ENCODE assay signal across 35 mouse cellular contexts in the genomic region with DNA sequence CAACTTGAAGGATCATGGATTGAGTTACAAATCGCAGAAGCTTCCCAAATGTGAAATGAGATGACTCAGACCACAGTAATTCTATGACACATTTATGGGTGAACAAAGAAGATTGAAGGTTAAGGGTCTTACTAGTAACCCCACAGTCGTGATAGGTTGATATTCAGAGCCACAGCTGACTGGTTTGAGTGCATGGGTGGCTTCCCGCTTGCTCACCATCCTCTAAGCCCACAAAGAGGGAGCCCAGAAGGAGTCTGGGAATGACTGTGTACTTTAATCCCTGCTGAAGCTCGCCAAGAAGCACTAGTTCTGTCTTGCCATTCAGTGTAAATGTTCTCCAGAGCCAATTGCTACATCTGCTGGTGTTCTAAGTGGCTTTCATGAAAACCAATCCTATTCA. TPM values are rescaled to one million over a fixed set of nuclear protein-coding genes. Genes with fewer than 3 reads are reported as not detected.
DNase-seq lines count a peak whose midpoint lies in the region; ATAC-seq and TF ChIP-seq lines count a peak whose summit lies in the region.
"Had no signal": no experiment of that assay in that cellular context is flagged by ENCODE, and none has a peak within 500 bp of the region (broad histone marks: within the 10 kb centered on the region; RNA-seq: fewer than 3 reads in every experiment).

No protein-coding gene starts in this region.

- H3K4me2 ChIP-seq in myocyte (ENCODE audit: low read depth) = peak overlapping the region; percentile 64
- no peak overlapping the region for H3K4me2 ChIP-seq in lung, postnatal 0 days (replicated peaks; ENCODE audit: low read depth, low read length)
- H3K4me2 ChIP-seq: embryonic facial prominence, embryonic 15.5 days; hindbrain, embryonic 12.5 days; intestine, embryonic 15.5 days; midbrain, embryonic 11.5 days; neural tube, embryonic 12.5 days had no signal

- ATAC-seq in frontal cortex, adult (ENCODE audit: low TSS enrichment) = peak; percentile 27; the same call in 1 of the 2 replicates
- peak; percentile 82 for ATAC-seq in Patski
- ATAC-seq in lung, postnatal 0 days = no peak
- ATAC-seq: forebrain, embryonic 14.5 days; hindbrain, postnatal 0 days; intestine, embryonic 15.5 days; midbrain, embryonic 16.5 days had no signal

- H3K27me3 ChIP-seq in Patski (no peaks in the 10 kb centered on the region), myocyte (ENCODE audit: control insufficient read depth, insufficient read depth, insufficient read length) (no peaks in the 10 kb centered on the region)
- H3K27me3 ChIP-seq in lung, postnatal 0 days (replicated peaks; ENCODE audit: insufficient read depth, low read length) = no peaks in the 10 kb centered on the region
- H3K27me3 ChIP-seq: embryonic facial prominence, embryonic 15.5 days; hindbrain, embryonic 12.5 days; intestine, embryonic 15.5 days; neural tube, embryonic 12.5 days had no signal

- no peak overlapping the region for H3K9ac ChIP-seq in lung, postnatal 0 days (replicated peaks; ENCODE audit: low read depth)
- H3K9ac ChIP-seq: embryonic facial prominence, embryonic 15.5 days; hindbrain, embryonic 12.5 days; intestine, embryonic 15.5 days; liver, embryonic 14.5 days; neural tube, embryonic 12.5 days had no signal

- in situ Hi-C loops in Patski (cut with MboI; ENCODE audit: low pct_unique_long_range_greater_than_20kb) = no loop called here

- H3K4me3 ChIP-seq in left cerebral cortex, adult 2 months = no peak overlapping the region
- no peak overlapping the region for H3K4me3 ChIP-seq in myocyte
- no peak overlapping the region for H3K4me3 ChIP-seq in lung, postnatal 0 days (ENCODE audit: low read depth, low read length)
- H3K4me3 ChIP-seq: embryonic facial prominence, embryonic 10.5 days; embryonic facial prominence, embryonic 15.5 days; gastrocnemius, adult 2 months; hindbrain, embryonic 12.5 days; intestine, embryonic 15.5 days; neural tube, embryonic 12.5 days had no signal

- no peaks in the 10 kb centered on the region for H3K79me2 ChIP-seq in myocyte (ENCODE audit: control insufficient read depth, insufficient read depth)

- intact Hi-C loops in left cerebral cortex, adult 2 months (cut with DNase I) = loop anchor here (2.0 to 5.0 kb wide), 2 partner anchors 36 to 130 kb away; no protein-coding TSS in a partner anchor
- intact Hi-C loops in left cerebral cortex, postnatal 36 days (cut with DNase I) = loop anchor here (5.0 kb wide), 1 partner anchor 40 kb away; a partner anchor contains a TSS

- TF ChIP-seq POLR2A in myocyte (IDR thresholded peaks at IDR 0.05; ENCODE audit: insufficient read length, low read depth) = no peak

- no peaks in the 10 kb centered on the region for H3K4me1 ChIP-seq in lung, postnatal 0 days (ENCODE audit: insufficient read depth, low read depth, low read length)
- H3K4me1 ChIP-seq: embryonic facial prominence, embryonic 10.5 days; embryonic facial prominence, embryonic 15.5 days; hindbrain, embryonic 12.5 days; intestine, embryonic 15.5 days; neural tube, embryonic 12.5 days had no signal

- DNase-seq in frontal cortex, postnatal 36 days (ENCODE audit: low spot score in 2 of 2) = no peak
- DNase-seq in left cerebral cortex, adult 2 months (ENCODE audit: extremely low spot score in 1 of 2, low spot score in 2 of 2) = no peak
- DNase-seq in left cerebral cortex, postnatal 36 days (ENCODE audit: low spot score in 2 of 2) = no peak
- DNase-seq in Patski (ENCODE audit: low read depth, low spot score) = peak; percentile 77
- DNase-seq in lung, postnatal 0 days (ENCODE audit: low spot score) = no peak
- no peak for DNase-seq in thymus, postnatal 25 days
- DNase-seq: adrenal gland, postnatal 10 days; cerebellum, adult 11-12 months; cerebellum, postnatal 25 days; gastrocnemius, adult 2 months; gastrocnemius, postnatal 36 days; heart, postnatal 14 days; kidney, adult 2 months; kidney, postnatal 10 days; liver; lung, adult 2 months; lung, postnatal 36 days; right cerebral cortex, adult 18-20 months; right cerebral cortex, postnatal 4 days; thymus, adult 18-20 months; thymus, postnatal 4 days had no signal

- H3K36me3 ChIP-seq in myocyte (ENCODE audit: control insufficient read depth, insufficient read depth) = no peaks in the 10 kb centered on the region
- H3K36me3 ChIP-seq in lung, postnatal 0 days (ENCODE audit: insufficient read depth, low read length) = no peaks in the 10 kb centered on the region
- H3K36me3 ChIP-seq: embryonic facial prominence, embryonic 10.5 days; embryonic facial prominence, embryonic 15.5 days; hindbrain, embryonic 12.5 days; intestine, embryonic 15.5 days; neural tube, embryonic 12.5 days had no signal

- H3ac ChIP-seq in myocyte (ENCODE audit: control insufficient read depth, insufficient read length) = no peak overlapping the region

- peak overlapping the region; percentile 86 for H3K27ac ChIP-seq in left cerebral cortex, adult 2 months
- no peak overlapping the region for H3K27ac ChIP-seq in lung, postnatal 0 days (ENCODE audit: low read length)
- H3K27ac ChIP-seq: embryonic facial prominence, embryonic 10.5 days; embryonic facial prominence, embryonic 15.5 days; gastrocnemius, adult 2 months; hindbrain, embryonic 12.5 days; hindbrain, postnatal 0 days; intestine, embryonic 15.5 days; liver, embryonic 14.5 days; neural tube, embryonic 12.5 days; stomach, postnatal 0 days had no signal

- no peaks in the 10 kb centered on the region for H3K9me3 ChIP-seq in lung, postnatal 0 days (ENCODE audit: low read length)
- H3K9me3 ChIP-seq: embryonic facial prominence, embryonic 10.5 days; embryonic facial prominence, embryonic 15.5 days; hindbrain, embryonic 12.5 days; intestine, embryonic 15.5 days; neural tube, embryonic 12.5 days had no signal

- CTCF ChIA-PET in Patski (lab: Charles Lee) = interaction anchor here (1.1 to 1.2 kb wide), 2 partner anchors 24 to 116 kb away, joined by 3 read pairs; no protein-coding TSS in a partner anchor

- no peak for TF ChIP-seq CTCF in left cerebral cortex, adult 2 months (IDR thresholded peaks at IDR 0.05)
- TF ChIP-seq CTCF in Patski (IDR thresholded peaks at IDR 0.05) = no peak
- no peak for TF ChIP-seq CTCF in lung, postnatal 0 days (IDR thresholded peaks at IDR 0.05)

- POLR2A ChIA-PET in Patski (lab: Charles Lee) = no interaction called here

- 62% methylated on average over 4 of the region's 4 CpGs for WGBS in lung, postnatal 0 days

- no peak for TF ChIP-seq EP300 in lung, postnatal 0 days (IDR thresholded peaks at IDR 0.05)

TF ChIP-seq in myocyte, 11 proteins besides CTCF, POLR2A, EP300 and RAD21:
- TF ChIP-seq MAX (IDR thresholded peaks at IDR 0.05; ENCODE audit: low read depth) (no peak), MYOD1 (IDR thresholded peaks at IDR 0.05; ENCODE audit: control insufficient read depth in 1 of 3, insufficient read length in 2 of 3, low read depth in 2 of 3) (peak in 1 of 3 experiments; percentile 55), CEBPB (IDR thresholded peaks at IDR 0.05; ENCODE audit: insufficient read depth, poor library complexity, severe bottlenecking) (0 out of 2 replicates have a peak, but pooled peaks have one; percentile 1), SRF (IDR thresholded peaks at IDR 0.05; ENCODE audit: control insufficient read depth, insufficient read length, low read depth) (no peak), REST (IDR thresholded peaks at IDR 0.05; ENCODE audit: insufficient read depth, insufficient read length) (no peak), TCF3 (IDR thresholded peaks at IDR 0.05; ENCODE audit: insufficient read length, low read depth) (no peak)
TF ChIP-seq in myocyte: peak in this region for 2.

RNA-seq across cellular contexts. Expression of a gene that starts 41.8 kb away (rescaled TPM):
- total RNA-seq in left cerebral cortex, adult 2 months (2021) = 100 to 1,000 TPM; 348 to 386 TPM
- total RNA-seq in left cerebral cortex, postnatal 36 days (2021) = 100 to 1,000 TPM; 371 to 401 TPM
- polyA plus RNA-seq in Patski (2021) (0.04 TPM), myocyte (2012; fragmentation: generic; extraction: Trizol) (0.29 TPM)
- 0.02 and 0.13 TPM in 2 replicates for polyA plus RNA-seq in lung, postnatal 0 days (2015; fragmentation: Nextera tagmentation; extraction: Ambion mirVana)
- total RNA-seq: megakaryocyte, adult 5-6 weeks had no signal
- polyA plus RNA-seq: kidney, adult 2 months had no signal
